Mouse (Mus musculus) E14TG2a.4 (cell line): Measurements from ENCODE around the gene Susd6.

Experiments
- CTCF ChIP-seq: conservative IDR thresholded peaks from 2 replicates; pipeline ENCODE4 v1.5.1; 2014; ENCODE audit warnings: low read length
- NANOG ChIP-seq: IDR thresholded peaks from 2 replicates; pipeline ENCODE4 v1.6.1; 2014; ENCODE audit warnings: borderline replicate concordance, low read length, mixed read lengths
- POU5F1 ChIP-seq: IDR thresholded peaks from 2 replicates; pipeline ENCODE4 v1.6.1; 2014; ENCODE audit warnings: low read length, borderline replicate concordance

- TF ChIP-seq CTCF (no peak), POU5F1 (no peak), NANOG (no peak)
Measured at GRCm38 (mm10) chr12:80815893-80816292, 25.6 kb downstream of the Susd6 start.
